ENCODE assay signal across 7 mouse cellular contexts in genomic region chr17:28350466-28351352, GRCm38 (mm10). TPM values are rescaled to one million over a fixed set of nuclear protein-coding genes. Genes with fewer than 3 reads are reported as not detected.
DNase-seq lines count a peak whose midpoint lies in the region; ATAC-seq and TF ChIP-seq lines count a peak whose summit lies in the region.

Tead3 (minus strand) TSS chr17:28350817.

- DNase-seq in G1E (ENCODE audit: low spot score), result peak; percentile 82
- peak; percentile 84 to 88 for DNase-seq in adrenal gland, postnatal 36 days
- DNase-seq in gastrocnemius, postnatal 10 days, result peak; percentile 88
- peak; percentile 88 for DNase-seq in neural tube, embryonic 10.5 days (ENCODE audit: extremely low spot score, low spot score)
- DNase-seq in thymus, adult 2 months, result peak; percentile 73

- ATAC-seq in G1E (ENCODE audit: extremely low read depth, insufficient number of reproducible peaks, low FRiP score, poor library complexity, severe bottlenecking), result 0 out of 2 replicates have a peak, but pooled peaks have one; percentile 34
- peak; percentile 78 for ATAC-seq in hindbrain, embryonic 16.5 days
- ATAC-seq in liver, embryonic 12.5 days, result peak; percentile 79

- H3K27me3 ChIP-seq in G1E (ENCODE audit: insufficient read depth, low read length), result peaks cover 73% of the 10 kb centered on the region
- peaks cover 15% of the 10 kb centered on the region for H3K27me3 ChIP-seq in hindbrain, embryonic 16.5 days (replicated peaks; ENCODE audit: control insufficient read depth, insufficient read depth, low read length)
- peaks cover 58% of the 10 kb centered on the region for H3K27me3 ChIP-seq in liver, embryonic 12.5 days (replicated peaks)
- H3K27me3 ChIP-seq in thymus, adult 2 months (ENCODE audit: control insufficient read depth, insufficient read depth, low read length), result no peaks in the 10 kb centered on the region

- no peaks in the 10 kb centered on the region for H3K9me3 ChIP-seq in G1E (replicated peaks)
- H3K9me3 ChIP-seq in hindbrain, embryonic 16.5 days (ENCODE audit: control insufficient read depth, low read length), result no peaks in the 10 kb centered on the region
- no peaks in the 10 kb centered on the region for H3K9me3 ChIP-seq in liver, embryonic 12.5 days (replicated peaks)

- peak within 1 kb of the TSS; percentile 57 for H3K27ac ChIP-seq in hindbrain, embryonic 16.5 days (ENCODE audit: low read depth, low read length)
- peak within 1 kb of the TSS; percentile 88 for H3K27ac ChIP-seq in liver, embryonic 12.5 days
- H3K27ac ChIP-seq in thymus, adult 2 months (ENCODE audit: control insufficient read depth, insufficient read depth, low read length), result no peak within 1 kb of the TSS

- peaks cover 35% of the 10 kb centered on the region for H3K4me1 ChIP-seq in G1E (ENCODE audit: insufficient read depth, low read depth, low read length)
- peaks cover 13% of the 10 kb centered on the region for H3K4me1 ChIP-seq in hindbrain, embryonic 16.5 days (ENCODE audit: control insufficient read depth, insufficient read depth, low read depth, low read length)
- peaks cover 80% of the 10 kb centered on the region for H3K4me1 ChIP-seq in liver, embryonic 12.5 days
- H3K4me1 ChIP-seq in thymus, adult 2 months (replicated peaks; ENCODE audit: control insufficient read depth, insufficient read depth, low read length), result peaks cover 11% of the 10 kb centered on the region

- no peak for TF ChIP-seq CTCF in G1E (IDR thresholded peaks at IDR 0.05; ENCODE audit: low read depth, low read length)
- no peak for TF ChIP-seq CTCF in thymus, adult 2 months (IDR thresholded peaks at IDR 0.05; ENCODE audit: borderline replicate concordance, control insufficient read depth, extremely low read depth, insufficient read depth, low read length, poor library complexity)

- H3K9ac ChIP-seq in hindbrain, embryonic 16.5 days (ENCODE audit: low read depth, low read length), result peak within 1 kb of the TSS; percentile 73
- peak within 1 kb of the TSS; percentile 78 for H3K9ac ChIP-seq in liver, embryonic 12.5 days

- peak within 1 kb of the TSS; percentile 92 for H3K4me2 ChIP-seq in hindbrain, embryonic 16.5 days (ENCODE audit: low read length)
- peak within 1 kb of the TSS; percentile 89 for H3K4me2 ChIP-seq in liver, embryonic 12.5 days

- peaks cover 4% of the 10 kb centered on the region for H3K36me3 ChIP-seq in G1E (replicated peaks)
- no peaks in the 10 kb centered on the region for H3K36me3 ChIP-seq in hindbrain, embryonic 16.5 days (ENCODE audit: control insufficient read depth, insufficient read depth, low read length)
- no peaks in the 10 kb centered on the region for H3K36me3 ChIP-seq in liver, embryonic 12.5 days
- no peaks in the 10 kb centered on the region for H3K36me3 ChIP-seq in thymus, adult 2 months (ENCODE audit: control insufficient read depth, insufficient read depth, low read length)

- under 1% methylated on average over 52 of the region's 73 CpGs for WGBS in hindbrain, embryonic 16.5 days
- 2% methylated on average over 50 of the region's 73 CpGs for WGBS in liver, embryonic 12.5 days (ENCODE audit: insufficient replicate concordance)
- WGBS in thymus, adult 2 months, result under 1% methylated on average over 61 of the region's 73 CpGs

- peak within 1 kb of the TSS; percentile 70 for H3K4me3 ChIP-seq in G1E (ENCODE audit: low read depth, low read length)
- peak within 1 kb of the TSS; percentile 66 for H3K4me3 ChIP-seq in hindbrain, embryonic 16.5 days (ENCODE audit: low read length)
- H3K4me3 ChIP-seq in liver, embryonic 12.5 days, result peak within 1 kb of the TSS; percentile 72
- peak within 1 kb of the TSS; percentile 57 for H3K4me3 ChIP-seq in thymus, adult 2 months (ENCODE audit: control insufficient read depth, insufficient read depth, low read length)

- no peak for TF ChIP-seq POLR2A in thymus, adult 2 months (IDR thresholded peaks at IDR 0.05; ENCODE audit: control insufficient read depth, extremely low read depth, insufficient read depth, low read length, poor library complexity)

RNA-seq across cellular contexts. Expression of gene Tead3, which starts in this region (rescaled TPM):
- 0.90 TPM in 1 of 2 replicates, not detected in the other for total RNA-seq in G1E (2014; fragmentation: Nextera tagmentation)
- 0.06 and 0.22 TPM in 2 replicates for total RNA-seq in G1E (2017)
- 0.41 and 0.47 TPM in 2 replicates for polyA plus RNA-seq in G1E (2012)
- total RNA-seq in adrenal gland, postnatal 36 days (2021), result 10 to 100 TPM; 10.0 to 10.1 TPM
- 10 to 100 TPM in 1 of 2 experiments, 1 to 10 TPM in 1; 10.0 to 14.8 TPM for total RNA-seq in gastrocnemius, postnatal 10 days (2021)
- 1.4 and 2.0 TPM in 2 replicates for polyA plus RNA-seq in hindbrain, embryonic 16.5 days (2015; fragmentation: Nextera tagmentation; extraction: Ambion mirVana)
- polyA plus RNA-seq in liver, embryonic 12.5 days (2016; fragmentation: Nextera tagmentation; extraction: Ambion mirVana), result 1.9 and 2.0 TPM in 2 replicates
- polyA plus RNA-seq in thymus, adult 2 months (2012; rRNA removed), result 10.6 and 11.6 TPM in 2 replicates

Comparison
In these comparisons a context has a peak if more than half of its experiments do, and no peak if none do; other contexts are left out.
1. RNA of gene Tead3 (total RNA-seq): 10.0 to 14.8 TPM in gastrocnemius, postnatal 10 days and 10.0 to 10.1 TPM in adrenal gland, postnatal 36 days; 0.06 to 0.90 TPM in G1E; every median in the first group is over 4 times any median in the second.
2. Peak in DNase-seq, ATAC-seq and H3K4me3 ChIP-seq in G1E; RNA of the gene not detected or under 1 TPM.
3. Peak in every context shown above with its lines, with median percentiles within 50 percentile points of each other: ATAC-seq, DNase-seq and H3K4me3 ChIP-seq.